Mouse (Mus musculus) stomach, adult 2 months (tissue): ENCODE results near the gene Cela3a. TPM values are rescaled to one million over a fixed set of nuclear protein-coding genes. Genes with fewer than 3 reads are reported as not detected.

ENCODE experiments used
- polyA plus RNA-seq: library from polyadenylated mRNA; depleted of rRNA; stranded (reverse); fragments of >200 nt; gene quantifications from 2 replicates; pipeline ENCODE4 v1.2.3, GENCODE M21; 2012; rRNA removed

Cela3a gene
- polyA plus RNA-seq, result not detected in 2 replicates

DNA sequence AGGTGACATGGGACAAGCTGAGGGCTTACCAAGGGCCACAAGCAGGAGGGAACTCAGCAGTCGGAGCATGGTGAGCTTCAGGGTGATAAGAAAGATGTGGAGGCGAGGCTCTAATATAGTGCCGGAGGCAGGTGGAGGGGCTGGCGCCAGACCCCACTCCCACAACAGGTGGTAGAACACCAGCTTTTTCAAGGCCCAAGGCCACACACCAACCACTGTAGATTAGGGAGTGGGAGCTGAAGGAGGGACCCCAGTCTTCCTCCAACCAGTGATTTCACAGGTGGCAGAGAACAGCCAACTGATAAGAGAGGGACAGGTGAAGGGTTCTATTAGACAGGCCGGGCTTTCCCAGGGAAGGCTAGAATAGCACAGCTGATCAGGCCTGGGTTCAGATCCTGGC lies at the start of gene Cela3a:
Gene Cela3a (minus strand): TSS at position 101 of the 400 bp plus-strand sequence.

DNA sequence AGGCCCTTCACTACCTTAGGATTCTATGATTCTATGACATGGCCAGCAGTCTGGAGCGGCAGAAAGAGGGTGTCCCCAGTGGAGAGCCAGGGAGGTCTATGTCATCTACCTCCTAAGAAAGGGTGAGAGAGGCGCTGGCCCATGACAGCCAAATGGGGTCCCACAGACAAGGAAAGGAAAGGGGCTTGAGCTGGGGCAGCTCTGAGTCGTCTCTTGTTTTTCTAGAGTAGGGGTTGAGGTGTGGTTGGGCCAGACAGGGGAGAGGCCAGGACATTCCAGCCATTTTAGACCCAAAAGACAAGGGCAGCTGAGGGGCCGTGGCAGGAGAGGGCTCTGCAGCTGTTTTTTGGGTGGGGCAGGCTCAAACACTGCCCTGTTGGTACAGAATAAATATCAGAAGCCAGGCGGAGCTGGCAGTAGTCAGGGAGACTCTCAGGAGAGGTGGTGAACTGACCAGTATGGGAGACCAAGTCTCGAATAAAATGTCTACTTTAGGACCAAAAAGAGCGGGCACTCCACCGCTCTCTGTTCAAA lies 43.7 kb upstream of the Cela3a start, which contains the start of gene 1700013G24Rik:
Gene 1700013G24Rik (plus strand): TSS at position 51 of the 534 bp plus-strand sequence.

GRCm38 (mm10) chr4:137430502-137430901 lies 20.9 kb upstream of the Cela3a start, which contains the start of gene Cela3b:
Gene Cela3b, minus strand, starts transcription at chr4:137430540.

DNA sequence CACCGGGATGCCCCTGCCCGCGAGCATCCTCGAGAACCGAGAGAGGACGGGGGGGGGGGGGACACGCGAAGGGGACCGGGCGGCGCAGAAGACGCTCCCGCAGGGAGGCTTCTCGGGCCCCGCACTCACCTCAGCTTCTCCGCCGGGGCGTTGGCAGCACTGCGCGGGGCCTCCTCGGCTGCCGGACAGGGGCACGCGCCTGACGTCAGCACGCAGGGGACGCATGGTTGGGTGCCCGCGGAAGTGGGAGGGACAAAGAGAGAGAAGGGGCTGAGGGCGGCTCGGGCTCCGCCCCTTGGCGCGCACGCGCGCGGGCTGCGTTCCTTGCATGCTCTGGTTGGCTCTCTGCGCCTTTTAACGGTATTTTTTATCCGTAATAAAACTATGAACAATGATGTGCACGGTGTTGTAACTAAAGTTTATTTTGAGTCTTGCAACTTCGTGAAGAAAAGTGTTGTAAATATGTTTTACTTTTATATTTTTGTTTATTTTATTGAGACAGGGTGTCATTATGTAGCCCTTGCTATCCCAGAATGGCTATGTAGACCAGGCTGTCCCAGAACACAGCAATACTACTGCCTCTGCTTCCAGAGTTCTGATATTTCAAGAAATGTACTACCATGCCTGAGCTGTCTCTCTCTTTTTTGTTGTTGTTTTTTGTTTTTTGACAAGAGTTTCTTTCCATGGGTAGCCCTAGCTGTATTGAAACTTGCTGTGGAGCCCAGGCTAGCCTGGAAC lies 51.9 kb downstream of the Cela3a start, which contains the start of gene Cdc42:
Gene Cdc42 (minus strand): TSS at position 204 of the 738 bp plus-strand sequence.

Other genes starting within 250 kb of the Cela3a start
- gene Wnt4, start 132.3 kb downstream of the Cela3a start, polyA plus RNA-seq, result 9.6 and 13.1 TPM in 2 replicates
- gene Cdc42, start 52.1 kb downstream of the Cela3a start, polyA plus RNA-seq, result 8.3 and 11.2 TPM in 2 replicates
- 0.79 and 0.88 TPM in 2 replicates for gene Cela3b, start 20.7 kb upstream of the Cela3a start, polyA plus RNA-seq
- not detected in 2 replicates for gene 1700013G24Rik, start 43.5 kb upstream of the Cela3a start, polyA plus RNA-seq
- gene Hspg2, start 59.0 kb upstream of the Cela3a start, polyA plus RNA-seq, result 60.9 and 62.5 TPM in 2 replicates
- gene Ldlrad2, start 164.8 kb upstream of the Cela3a start, polyA plus RNA-seq, result not detected in 2 replicates
- 15.7 and 21.1 TPM in 2 replicates for gene Usp48, start 184.0 kb upstream of the Cela3a start, polyA plus RNA-seq